In genomic region chr5:151143955-151144354, GRCm38 (mm10) we compare ENCODE assay signal across 14 mouse cellular contexts.
A peak's percentile ranks its signal among the peaks of the same experiment; 100 is the strongest.
DNase-seq lines count a peak whose midpoint lies in the region; ATAC-seq and TF ChIP-seq lines count a peak whose summit lies in the region.
"Had no signal": no experiment of that assay in that cellular context is flagged by ENCODE, and none has a peak within 500 bp of the region (broad histone marks: within the 10 kb centered on the region; RNA-seq: fewer than 3 reads in every experiment).

No protein-coding gene starts in this region.

- H3K36me3 ChIP-seq in hindbrain, postnatal 0 days (ENCODE audit: insufficient read depth, low read length): no peaks in the 10 kb centered on the region
- no peaks in the 10 kb centered on the region for H3K36me3 ChIP-seq in hindbrain, embryonic 11.5 days (ENCODE audit: control insufficient read depth, insufficient read depth, low read length)
- no peaks in the 10 kb centered on the region for H3K36me3 ChIP-seq in midbrain, embryonic 11.5 days (ENCODE audit: control insufficient read depth, insufficient read depth, low read length)
- no peaks in the 10 kb centered on the region for H3K36me3 ChIP-seq in midbrain, postnatal 0 days (ENCODE audit: insufficient read depth, low read length)
- H3K36me3 ChIP-seq in limb, embryonic 10.5 days: no peaks in the 10 kb centered on the region
- no peaks in the 10 kb centered on the region for H3K36me3 ChIP-seq in small intestine, adult 2 months (ENCODE audit: control insufficient read depth, insufficient read depth, low read length)
- H3K36me3 ChIP-seq: hindbrain, embryonic 15.5 days had no signal

- no peak overlapping the region for H3K9ac ChIP-seq in hindbrain, postnatal 0 days (replicated peaks; ENCODE audit: low read length)
- H3K9ac ChIP-seq in hindbrain, embryonic 11.5 days (ENCODE audit: low read depth, low read length): no peak overlapping the region
- no peak overlapping the region for H3K9ac ChIP-seq in midbrain, embryonic 11.5 days (ENCODE audit: low read length)
- H3K9ac ChIP-seq in midbrain, postnatal 0 days (replicated peaks; ENCODE audit: low read length, poor library complexity, severe bottlenecking): no peak overlapping the region
- H3K9ac ChIP-seq: hindbrain, embryonic 15.5 days had no signal

- DNase-seq in hindbrain, postnatal 0 days (ENCODE audit: low spot score): no peak
- no peak for DNase-seq in hindbrain, embryonic 11.5 days (ENCODE audit: low spot score)
- DNase-seq in midbrain, embryonic 11.5 days (ENCODE audit: low spot score, missing footprints): peak; percentile 72
- DNase-seq in midbrain, postnatal 0 days (ENCODE audit: low spot score): no peak
- no peak for DNase-seq in limb, embryonic 10.5 days (ENCODE audit: low spot score)
- DNase-seq: adrenal gland, postnatal 36 days; kidney, postnatal 10 days had no signal

- no peak for TF ChIP-seq POLR2A in small intestine, adult 2 months (IDR thresholded peaks at IDR 0.05; ENCODE audit: low read depth, low read length)

- ATAC-seq in hindbrain, postnatal 0 days: no peak
- no peak for ATAC-seq in hindbrain, embryonic 11.5 days (ENCODE audit: low FRiP score)
- no peak for ATAC-seq in midbrain, embryonic 11.5 days (ENCODE audit: low FRiP score)
- ATAC-seq in midbrain, postnatal 0 days (ENCODE audit: low FRiP score): no peak
- no peak for ATAC-seq in inflammation-experienced regulatory T-cells, adult 6 months

- 77% methylated on average over 5 of the region's 5 CpGs for WGBS in hindbrain, postnatal 0 days
- 80% methylated on average over 5 of the region's 5 CpGs for WGBS in hindbrain, embryonic 11.5 days
- 85% methylated on average over 5 of the region's 5 CpGs for WGBS in midbrain, embryonic 11.5 days
- WGBS in midbrain, postnatal 0 days: 86% methylated on average over 5 of the region's 5 CpGs
- 70% methylated on average over 5 of the region's 5 CpGs for WGBS in limb, embryonic 10.5 days
- WGBS in small intestine, adult 2 months: 24% methylated on average over 5 of the region's 5 CpGs

- TF ChIP-seq CTCF in hindbrain, postnatal 0 days (IDR thresholded peaks at IDR 0.05; ENCODE audit: low read depth): no peak
- no peak for TF ChIP-seq CTCF in midbrain, postnatal 0 days (IDR thresholded peaks at IDR 0.05)
- TF ChIP-seq CTCF in small intestine, adult 2 months (IDR thresholded peaks at IDR 0.05; ENCODE audit: extremely low read depth, insufficient read length, insufficient replicate concordance, low read depth, low read length): no peak

- H3K4me2 ChIP-seq in hindbrain, postnatal 0 days (ENCODE audit: low read depth, low read length): no peak overlapping the region
- no peak overlapping the region for H3K4me2 ChIP-seq in hindbrain, embryonic 11.5 days (replicated peaks; ENCODE audit: low read depth, low read length)
- H3K4me2 ChIP-seq in midbrain, embryonic 11.5 days: no peak overlapping the region
- no peak overlapping the region for H3K4me2 ChIP-seq in midbrain, postnatal 0 days (ENCODE audit: low read depth, low read length, poor library complexity, severe bottlenecking)
- H3K4me2 ChIP-seq: hindbrain, embryonic 15.5 days; liver, embryonic 11.5 days had no signal

- H3K4me3 ChIP-seq in hindbrain, postnatal 0 days (ENCODE audit: low read length): no peak overlapping the region
- H3K4me3 ChIP-seq in hindbrain, embryonic 11.5 days (ENCODE audit: low read depth, low read length): no peak overlapping the region
- H3K4me3 ChIP-seq in midbrain, embryonic 11.5 days (ENCODE audit: low read depth, low read length): no peak overlapping the region
- H3K4me3 ChIP-seq in midbrain, postnatal 0 days (ENCODE audit: low read depth, low read length): no peak overlapping the region
- no peak overlapping the region for H3K4me3 ChIP-seq in limb, embryonic 10.5 days
- H3K4me3 ChIP-seq in small intestine, adult 2 months (ENCODE audit: low read depth, low read length): no peak overlapping the region
- H3K4me3 ChIP-seq: erythroblast, embryonic 14.5 days; heart, adult 2 months; hindbrain, embryonic 15.5 days; myocyte had no signal

- peak overlapping the region; percentile 74; the same call in 1 of the 2 replicates for H3K27ac ChIP-seq in hindbrain, postnatal 0 days
- no peak overlapping the region for H3K27ac ChIP-seq in hindbrain, embryonic 11.5 days (ENCODE audit: low read depth, low read length)
- no peak overlapping the region; the same call in 1 of the 2 replicates for H3K27ac ChIP-seq in midbrain, embryonic 11.5 days (ENCODE audit: low read depth, low read length)
- no peak overlapping the region for H3K27ac ChIP-seq in midbrain, postnatal 0 days (ENCODE audit: low read depth, low read length)
- peak overlapping the region; percentile 86 for H3K27ac ChIP-seq in limb, embryonic 10.5 days
- H3K27ac ChIP-seq in small intestine, adult 2 months (ENCODE audit: insufficient read depth, low read depth, low read length): peak overlapping the region; percentile 80

- H3K9me3 ChIP-seq in hindbrain, postnatal 0 days (ENCODE audit: low read length): no peaks in the 10 kb centered on the region
- no peaks in the 10 kb centered on the region for H3K9me3 ChIP-seq in hindbrain, embryonic 11.5 days (ENCODE audit: control insufficient read depth, low read length)
- H3K9me3 ChIP-seq in midbrain, embryonic 11.5 days (ENCODE audit: control insufficient read depth, low read length): no peaks in the 10 kb centered on the region
- H3K9me3 ChIP-seq in midbrain, postnatal 0 days (ENCODE audit: low read length): no peaks in the 10 kb centered on the region
- H3K9me3 ChIP-seq in limb, embryonic 10.5 days (replicated peaks): no peaks in the 10 kb centered on the region
- H3K9me3 ChIP-seq: hindbrain, embryonic 15.5 days had no signal

- no peaks in the 10 kb centered on the region for H3K27me3 ChIP-seq in hindbrain, postnatal 0 days (ENCODE audit: insufficient read depth, low read length)
- no peaks in the 10 kb centered on the region for H3K27me3 ChIP-seq in hindbrain, embryonic 11.5 days (ENCODE audit: control insufficient read depth, insufficient read depth, low read length)
- H3K27me3 ChIP-seq in midbrain, embryonic 11.5 days (ENCODE audit: control insufficient read depth, insufficient read depth, low read length): no peaks in the 10 kb centered on the region
- no peaks in the 10 kb centered on the region for H3K27me3 ChIP-seq in midbrain, postnatal 0 days (ENCODE audit: insufficient read depth, low read length)
- H3K27me3 ChIP-seq in limb, embryonic 10.5 days (ENCODE audit: low read depth, poor library complexity, severe bottlenecking): peaks cover 3% of the 10 kb centered on the region; the same call in 1 of the 2 replicates
- H3K27me3 ChIP-seq in small intestine, adult 2 months (ENCODE audit: control insufficient read depth, insufficient read depth, low read length): no peaks in the 10 kb centered on the region
- H3K27me3 ChIP-seq: hindbrain, embryonic 15.5 days had no signal

- H3K4me1 ChIP-seq in hindbrain, postnatal 0 days (ENCODE audit: insufficient read depth, low read length): peaks cover 10% of the 10 kb centered on the region; the same call in 1 of the 2 replicates
- H3K4me1 ChIP-seq in hindbrain, embryonic 11.5 days (replicated peaks; ENCODE audit: control insufficient read depth, insufficient read depth, low read length): peaks cover 8% of the 10 kb centered on the region
- H3K4me1 ChIP-seq in midbrain, embryonic 11.5 days (ENCODE audit: control insufficient read depth, insufficient read depth, low read length): peaks cover 10% of the 10 kb centered on the region
- H3K4me1 ChIP-seq in midbrain, postnatal 0 days (ENCODE audit: insufficient read depth, low read length): peaks cover 6% of the 10 kb centered on the region; the same call in 1 of the 2 replicates
- peaks cover 44% of the 10 kb centered on the region for H3K4me1 ChIP-seq in limb, embryonic 10.5 days
- H3K4me1 ChIP-seq in small intestine, adult 2 months (ENCODE audit: control insufficient read depth, insufficient read depth, insufficient read length, low read length): peaks cover 17% of the 10 kb centered on the region

Comparison
In these comparisons a context has a peak if more than half of its experiments do, and no peak if none do; other contexts are left out.
1. H3K27ac ChIP-seq: peak in hindbrain, postnatal 0 days (single experiment), limb, embryonic 10.5 days (single experiment) and small intestine, adult 2 months (single experiment); none in hindbrain, embryonic 11.5 days (single experiment), midbrain, embryonic 11.5 days (single experiment) and midbrain, postnatal 0 days (single experiment).